Comparison of ENCODE assay signal across 33 mouse cellular contexts in the genomic region with DNA sequence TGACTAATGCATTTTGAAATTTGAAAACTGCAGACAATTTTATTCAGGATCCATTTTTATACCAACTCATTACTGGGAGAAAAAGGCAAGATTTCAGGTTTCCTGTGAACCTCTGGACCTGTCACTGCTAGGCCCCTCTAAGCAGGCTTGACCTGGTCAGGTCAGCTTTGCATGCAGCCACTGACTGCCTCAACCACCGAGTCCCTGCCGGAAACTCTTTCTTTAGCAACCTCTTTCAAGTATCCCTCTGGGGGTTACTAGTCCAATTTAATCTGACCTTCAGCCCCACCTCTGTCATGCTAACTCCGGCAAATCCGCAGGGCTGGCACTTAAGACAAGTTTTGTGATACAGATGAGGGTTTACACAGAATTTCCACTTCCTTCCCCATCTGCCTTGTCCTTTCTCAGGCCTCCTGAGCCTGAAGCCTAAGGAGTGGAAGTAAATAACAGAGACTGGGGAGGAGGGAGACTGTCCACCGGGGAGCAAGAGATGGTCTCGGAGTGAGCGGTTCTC. TPM values are rescaled to one million over a fixed set of nuclear protein-coding genes. Genes with fewer than 3 reads are reported as not detected.
DNase-seq lines count a peak whose midpoint lies in the region; ATAC-seq and TF ChIP-seq lines count a peak whose summit lies in the region.
"Had no signal": no experiment of that assay in that cellular context is flagged by ENCODE, and none has a peak within 500 bp of the region (broad histone marks: within the 10 kb centered on the region; RNA-seq: fewer than 3 reads in every experiment).

No protein-coding gene starts in this region.

- TF ChIP-seq EP300 in ES-Bruce4 (IDR thresholded peaks at IDR 0.05; ENCODE audit: insufficient read depth, low read depth, low read length): peak; percentile 35; the same call in 1 of the 2 replicates

- H3K36me3 ChIP-seq in heart, embryonic 11.5 days (ENCODE audit: control insufficient read depth, insufficient read depth, low read length): no peaks in the 10 kb centered on the region
- no peaks in the 10 kb centered on the region for H3K36me3 ChIP-seq in midbrain, embryonic 11.5 days (ENCODE audit: control insufficient read depth, insufficient read depth, low read length)
- H3K36me3 ChIP-seq in midbrain, embryonic 16.5 days (ENCODE audit: control insufficient read depth, insufficient read depth, low read length): no peaks in the 10 kb centered on the region
- H3K36me3 ChIP-seq in ES-Bruce4 (ENCODE audit: control insufficient read depth, insufficient read depth, low read length, poor library complexity, severe bottlenecking): no peaks in the 10 kb centered on the region
- H3K36me3 ChIP-seq: forebrain, embryonic 12.5 days; G1E; heart, embryonic 15.5 days; hindbrain, embryonic 15.5 days; kidney, embryonic 15.5 days; limb, embryonic 15.5 days; liver, embryonic 13.5 days; midbrain, embryonic 10.5 days; neural tube, embryonic 15.5 days had no signal

- no peaks in the 10 kb centered on the region for H3K9me3 ChIP-seq in heart, embryonic 11.5 days (replicated peaks; ENCODE audit: control insufficient read depth, low read length)
- no peaks in the 10 kb centered on the region for H3K9me3 ChIP-seq in midbrain, embryonic 11.5 days (ENCODE audit: control insufficient read depth, low read length)
- H3K9me3 ChIP-seq in midbrain, embryonic 16.5 days (replicated peaks; ENCODE audit: control insufficient read depth, low read length, poor library complexity, severe bottlenecking): no peaks in the 10 kb centered on the region
- H3K9me3 ChIP-seq in ES-Bruce4 (replicated peaks; ENCODE audit: control insufficient read depth, insufficient read depth, low read length, poor library complexity, severe bottlenecking): no peaks in the 10 kb centered on the region
- H3K9me3 ChIP-seq: forebrain, embryonic 12.5 days; G1E; heart, embryonic 15.5 days; hindbrain, embryonic 15.5 days; kidney, embryonic 15.5 days; limb, embryonic 15.5 days; liver, embryonic 13.5 days; midbrain, embryonic 10.5 days; neural tube, embryonic 15.5 days had no signal

- WGBS in heart, embryonic 11.5 days (ENCODE audit: insufficient replicate concordance): 49% methylated on average over 7 of the region's 7 CpGs
- 36% methylated on average over 7 of the region's 7 CpGs for WGBS in midbrain, embryonic 11.5 days
- 39% methylated on average over 7 of the region's 7 CpGs for WGBS in midbrain, embryonic 16.5 days

- H3K9ac ChIP-seq in heart, embryonic 11.5 days (ENCODE audit: low read depth, low read length): no peak overlapping the region
- H3K9ac ChIP-seq in midbrain, embryonic 11.5 days (ENCODE audit: low read length): no peak overlapping the region
- no peak overlapping the region for H3K9ac ChIP-seq in midbrain, embryonic 16.5 days (ENCODE audit: low read depth, low read length)
- H3K9ac ChIP-seq in ES-Bruce4 (ENCODE audit: low read depth, poor library complexity, severe bottlenecking): no peak overlapping the region
- H3K9ac ChIP-seq: forebrain, embryonic 12.5 days; heart, embryonic 15.5 days; hindbrain, embryonic 15.5 days; kidney, embryonic 15.5 days; limb, embryonic 15.5 days; liver, embryonic 13.5 days; neural tube, embryonic 15.5 days had no signal

- peaks cover 45% of the 10 kb centered on the region for H3K4me1 ChIP-seq in heart, embryonic 11.5 days (ENCODE audit: control insufficient read depth, insufficient read depth, low read length)
- 0 out of 2 replicates have a peak, but pooled peaks cover 5% of the 10 kb centered on the region for H3K4me1 ChIP-seq in midbrain, embryonic 11.5 days (ENCODE audit: control insufficient read depth, insufficient read depth, low read length)
- H3K4me1 ChIP-seq in midbrain, embryonic 16.5 days (ENCODE audit: control insufficient read depth, insufficient read depth, low read length): peaks cover 10% of the 10 kb centered on the region
- no peaks in the 10 kb centered on the region for H3K4me1 ChIP-seq in ES-Bruce4 (ENCODE audit: control insufficient read depth, insufficient read depth, low read length)

- TF ChIP-seq CTCF in ES-Bruce4 (IDR thresholded peaks at IDR 0.05; ENCODE audit: low read depth, low read length): no peak

- DNase-seq in heart, postnatal 10 days: no peak
- peak; percentile 75 for DNase-seq in midbrain, embryonic 11.5 days (ENCODE audit: low spot score, missing footprints)
- DNase-seq in ZHBTc4 (ENCODE audit: low read depth, low spot score): peak; percentile 72
- no peak for DNase-seq in lung, postnatal 4 days
- DNase-seq: cerebellum, adult 11 months; cerebellum, adult 9-10 months; cerebellum, postnatal 36 days; gastrocnemius, postnatal 14 days; heart, postnatal 4 days; kidney, adult 11 months; kidney, postnatal 25 days; left cerebral cortex, postnatal 4 days; liver, embryonic 13.5 days; lung, adult 2 months; lung, postnatal 14 days; retina, postnatal 1 day; right cerebral cortex, postnatal 14 days; thymus, adult 2 months; thymus, postnatal 36 days had no signal

- no peak overlapping the region for H3K4me2 ChIP-seq in heart, embryonic 11.5 days
- H3K4me2 ChIP-seq in midbrain, embryonic 11.5 days: no peak overlapping the region
- H3K4me2 ChIP-seq in midbrain, embryonic 16.5 days (ENCODE audit: low read length): no peak overlapping the region
- H3K4me2 ChIP-seq: forebrain, embryonic 12.5 days; heart, embryonic 15.5 days; hindbrain, embryonic 15.5 days; kidney, embryonic 15.5 days; limb, embryonic 15.5 days; liver, embryonic 13.5 days; neural tube, embryonic 15.5 days had no signal

- no peak for TF ChIP-seq POLR2A in ES-Bruce4 (IDR thresholded peaks at IDR 0.05; ENCODE audit: insufficient read depth, low read length)

- no peak for ATAC-seq in heart, embryonic 11.5 days (replicated peaks; ENCODE audit: insufficient number of reproducible peaks, low FRiP score, low TSS enrichment)
- ATAC-seq in midbrain, embryonic 11.5 days (ENCODE audit: low FRiP score): no peak
- ATAC-seq in midbrain, embryonic 16.5 days: no peak
- ATAC-seq: CD4-positive, CD25-positive, alpha-beta regulatory T cell, adult 4 months; inflammation-experienced regulatory T-cells, adult 6 months had no signal

- H3K4me3 ChIP-seq in heart, embryonic 11.5 days (ENCODE audit: low read depth, low read length): no peak overlapping the region
- no peak overlapping the region for H3K4me3 ChIP-seq in midbrain, embryonic 11.5 days (ENCODE audit: low read depth, low read length)
- H3K4me3 ChIP-seq in midbrain, embryonic 16.5 days (ENCODE audit: low read depth, low read length): no peak overlapping the region
- no peak overlapping the region for H3K4me3 ChIP-seq in ES-Bruce4 (ENCODE audit: low read depth, low read length)
- H3K4me3 ChIP-seq: erythroblast, embryonic 14.5 days; forebrain, embryonic 12.5 days; heart, embryonic 15.5 days; hindbrain, embryonic 15.5 days; kidney, embryonic 15.5 days; limb, embryonic 15.5 days; liver, embryonic 13.5 days; midbrain, embryonic 10.5 days; neural tube, embryonic 15.5 days had no signal

- 0 out of 2 replicates have a peak overlapping the region, but pooled peaks have one; percentile 7 for H3K27ac ChIP-seq in heart, embryonic 11.5 days (ENCODE audit: low read depth, low read length)
- H3K27ac ChIP-seq in midbrain, embryonic 11.5 days (ENCODE audit: low read depth, low read length): no peak overlapping the region
- H3K27ac ChIP-seq in midbrain, embryonic 16.5 days (ENCODE audit: low read length): no peak overlapping the region
- H3K27ac ChIP-seq in ES-Bruce4 (ENCODE audit: insufficient read depth, low read length): no peak overlapping the region
- H3K27ac ChIP-seq: forebrain, embryonic 12.5 days; heart, embryonic 15.5 days; hindbrain, embryonic 15.5 days; kidney, embryonic 15.5 days; limb, embryonic 15.5 days; liver, embryonic 13.5 days; midbrain, embryonic 10.5 days; neural tube, embryonic 15.5 days had no signal

- no peaks in the 10 kb centered on the region for H3K27me3 ChIP-seq in heart, embryonic 11.5 days (ENCODE audit: control insufficient read depth, insufficient read depth, low read length)
- H3K27me3 ChIP-seq in midbrain, embryonic 11.5 days (ENCODE audit: control insufficient read depth, insufficient read depth, low read length): no peaks in the 10 kb centered on the region
- no peaks in the 10 kb centered on the region for H3K27me3 ChIP-seq in midbrain, embryonic 16.5 days (ENCODE audit: control insufficient read depth, insufficient read depth, low read depth, low read length)
- H3K27me3 ChIP-seq in ES-Bruce4 (ENCODE audit: control insufficient read depth, insufficient read depth, low read length, poor library complexity, severe bottlenecking): no peaks in the 10 kb centered on the region
- H3K27me3 ChIP-seq: heart, embryonic 15.5 days; hindbrain, embryonic 15.5 days; kidney, embryonic 15.5 days; limb, embryonic 15.5 days; liver, embryonic 13.5 days; neural tube, embryonic 15.5 days had no signal

- intact Hi-C loops in heart, postnatal 10 days (cut with DNase I): no loop called here

RNA-seq across cellular contexts. Expression of a gene that starts 58.0 kb away (rescaled TPM):
- polyA plus RNA-seq in heart, embryonic 11.5 days (2014; fragmentation: Nextera tagmentation; extraction: Ambion mirVana): 12.7 and 16.8 TPM in 2 replicates
- total RNA-seq in heart, postnatal 10 days (2021): 10 to 100 TPM; 13.9 to 21.4 TPM
- 4.6 TPM in 2 replicates for polyA plus RNA-seq in midbrain, embryonic 11.5 days (2014; fragmentation: Nextera tagmentation; extraction: Ambion mirVana)
- polyA plus RNA-seq in midbrain, embryonic 16.5 days (2015; fragmentation: Nextera tagmentation; extraction: Ambion mirVana): 17.8 and 19.7 TPM in 2 replicates
- polyA plus RNA-seq in ES-Bruce4 (2011; ENCODE audit: insufficient read depth, insufficient read length, low read depth, missing spikeins): 0.96 and 1.6 TPM in 2 replicates
- total RNA-seq: G1E had no signal
- polyA plus RNA-seq: erythroblast, embryonic 14.5 days; G1E had no signal

Comparison
In these comparisons a context has a peak if more than half of its experiments do, and no peak if none do; other contexts are left out.
1. DNase-seq: peak in midbrain, embryonic 11.5 days (single experiment) and ZHBTc4 (single experiment); none in heart, postnatal 10 days (0 of 2) and lung, postnatal 4 days (0 of 2).